Mouse (Mus musculus): ENCODE measurements at regions not wholly inside any gene's neighbourhood (a gene's known extent, or its start where the extent isn't known, plus 50 kb on each side); places are given as distances from the start of the nearest gene placed in this dataset.

GRCm38 (mm10) chr1:12285551-12285950, 871.6 kb downstream of the A830018L16Rik start:
- TF ChIP-seq CTCF (IDR thresholded peaks at IDR 0.05; ENCODE audit: borderline replicate concordance, insufficient read depth, low read depth, low read length) (no peak), POLR2A (IDR thresholded peaks at IDR 0.05; ENCODE audit: borderline replicate concordance, insufficient read depth, low read length) (no peak)
